Comparison of ENCODE assay signal across 8 mouse cellular contexts in genomic region chr17:24168590-24169277, GRCm38 (mm10). TPM values are rescaled to one million over a fixed set of nuclear protein-coding genes. Genes with fewer than 3 reads are reported as not detected.
DNase-seq lines count a peak whose midpoint lies in the region; ATAC-seq and TF ChIP-seq lines count a peak whose summit lies in the region.

No protein-coding gene starts in this region.

- H3K27me3 ChIP-seq in G1E (ENCODE audit: insufficient read depth, low read length), result no peaks in the 10 kb centered on the region
- H3K27me3 ChIP-seq in forebrain, embryonic 12.5 days, result 0 out of 2 replicates have a peak, but pooled peaks cover 4% of the 10 kb centered on the region
- no peaks in the 10 kb centered on the region for H3K27me3 ChIP-seq in heart, postnatal 0 days (ENCODE audit: control insufficient read depth, insufficient read depth, low read length)
- H3K27me3 ChIP-seq in lung, embryonic 15.5 days, result no peaks in the 10 kb centered on the region

- no peaks in the 10 kb centered on the region for H3K9me3 ChIP-seq in G1E (replicated peaks)
- H3K9me3 ChIP-seq in forebrain, embryonic 12.5 days, result no peaks in the 10 kb centered on the region
- H3K9me3 ChIP-seq in heart, postnatal 0 days (replicated peaks; ENCODE audit: control insufficient read depth, low read length), result no peaks in the 10 kb centered on the region
- H3K9me3 ChIP-seq in lung, embryonic 15.5 days, result no peaks in the 10 kb centered on the region

- H3K4me2 ChIP-seq in forebrain, embryonic 12.5 days, result peak overlapping the region; percentile 92
- H3K4me2 ChIP-seq in heart, postnatal 0 days (ENCODE audit: low read depth, low read length), result peak overlapping the region; percentile 86
- peak overlapping the region; percentile 85 for H3K4me2 ChIP-seq in lung, embryonic 15.5 days

- TF ChIP-seq EP300 in heart, postnatal 0 days (IDR thresholded peaks at IDR 0.05; ENCODE audit: low read depth), result no peak

- peaks cover 68% of the 10 kb centered on the region for H3K4me1 ChIP-seq in G1E (ENCODE audit: insufficient read depth, low read depth, low read length)
- peaks cover 24% of the 10 kb centered on the region for H3K4me1 ChIP-seq in forebrain, embryonic 12.5 days
- H3K4me1 ChIP-seq in heart, postnatal 0 days (ENCODE audit: control insufficient read depth, insufficient read depth), result peaks cover 18% of the 10 kb centered on the region
- H3K4me1 ChIP-seq in lung, embryonic 15.5 days, result peaks cover 27% of the 10 kb centered on the region
- H3K4me1 ChIP-seq in olfactory bulb, adult 2 months (ENCODE audit: control insufficient read depth, insufficient read depth, low read length), result peaks cover 18% of the 10 kb centered on the region

- H3K27ac ChIP-seq in forebrain, embryonic 12.5 days, result peak overlapping the region; percentile 96
- H3K27ac ChIP-seq in heart, postnatal 0 days (ENCODE audit: low read depth), result peak overlapping the region; percentile 96
- H3K27ac ChIP-seq in lung, embryonic 15.5 days, result peak overlapping the region; percentile 97
- peak overlapping the region; percentile 100 for H3K27ac ChIP-seq in olfactory bulb, adult 2 months (ENCODE audit: insufficient read depth, low read depth, low read length)

- no peak for ATAC-seq in G1E (ENCODE audit: extremely low read depth, insufficient number of reproducible peaks, low FRiP score, poor library complexity, severe bottlenecking)
- peak; percentile 76 for ATAC-seq in forebrain, embryonic 12.5 days (ENCODE audit: low FRiP score)
- ATAC-seq in heart, postnatal 0 days (ENCODE audit: insufficient read depth, low read depth), result peak; percentile 28
- ATAC-seq in lung, embryonic 15.5 days (ENCODE audit: borderline replicate concordance, extremely low read depth, low FRiP score, low TSS enrichment), result peak; percentile 60

- peak overlapping the region; percentile 82 for H3K4me3 ChIP-seq in G1E (ENCODE audit: low read depth, low read length)
- H3K4me3 ChIP-seq in forebrain, embryonic 12.5 days (replicated peaks), result peak overlapping the region; percentile 93
- peak overlapping the region; percentile 75 for H3K4me3 ChIP-seq in heart, postnatal 0 days (ENCODE audit: low read depth, low read length)
- peak overlapping the region; percentile 92 for H3K4me3 ChIP-seq in lung, embryonic 15.5 days
- H3K4me3 ChIP-seq in olfactory bulb, adult 2 months (ENCODE audit: insufficient read depth, low read depth, low read length), result peak overlapping the region; percentile 75

- peak; percentile 45 for DNase-seq in G1E (ENCODE audit: low spot score)
- DNase-seq in c-Kit-positive CD71-positive TER-119-negative erythroid progenitor cells, embryonic 14.5 days (ENCODE audit: low read depth), result peak; percentile 67
- peak; percentile 27 for DNase-seq in heart, postnatal 0 days (ENCODE audit: low spot score)
- peak; percentile 56 to 81 for DNase-seq in layer of hippocampus, adult 18-20 months (ENCODE audit: low spot score in 2 of 2)
- peak; percentile 67 to 74 for DNase-seq in thymus, postnatal 10 days (ENCODE audit: low spot score in 2 of 2)

- WGBS in forebrain, embryonic 12.5 days, result 1% methylated on average over 39 of the region's 41 CpGs
- WGBS in heart, postnatal 0 days, result under 1% methylated on average over 41 of the region's 41 CpGs
- under 1% methylated on average over 41 of the region's 41 CpGs for WGBS in lung, embryonic 15.5 days
- under 1% methylated on average over 41 of the region's 41 CpGs for WGBS in olfactory bulb, adult 2 months

- H3K36me3 ChIP-seq in G1E (replicated peaks), result peaks cover 37% of the 10 kb centered on the region
- peaks cover 26% of the 10 kb centered on the region for H3K36me3 ChIP-seq in forebrain, embryonic 12.5 days (replicated peaks)
- H3K36me3 ChIP-seq in heart, postnatal 0 days (replicated peaks; ENCODE audit: control insufficient read depth, insufficient read depth, low read length), result peaks cover 15% of the 10 kb centered on the region
- H3K36me3 ChIP-seq in lung, embryonic 15.5 days, result peaks cover 20% of the 10 kb centered on the region

- TF ChIP-seq POLR2A in olfactory bulb, adult 2 months (IDR thresholded peaks at IDR 0.05; ENCODE audit: insufficient read depth, low read depth, low read length), result no peak

- H3K9ac ChIP-seq in forebrain, embryonic 12.5 days, result peak overlapping the region; percentile 89
- peak overlapping the region; percentile 86 for H3K9ac ChIP-seq in heart, postnatal 0 days (replicated peaks; ENCODE audit: low read depth, low read length)
- H3K9ac ChIP-seq in lung, embryonic 15.5 days, result peak overlapping the region; percentile 82

- no peak for TF ChIP-seq CTCF in G1E (IDR thresholded peaks at IDR 0.05; ENCODE audit: low read depth, low read length)
- no peak for TF ChIP-seq CTCF in heart, postnatal 0 days (IDR thresholded peaks at IDR 0.05; ENCODE audit: low read depth)
- no peak for TF ChIP-seq CTCF in olfactory bulb, adult 2 months (IDR thresholded peaks at IDR 0.05; ENCODE audit: insufficient read depth, low read depth, low read length)

RNA-seq across cellular contexts. Expression of gene Atp6v0c, which starts 0.8 kb away (rescaled TPM):
- total RNA-seq in G1E (2014; fragmentation: Nextera tagmentation), result 126 and 189 TPM in 2 replicates
- total RNA-seq in G1E (2017), result 61.1 and 65.5 TPM in 2 replicates
- 209 and 285 TPM in 2 replicates for polyA plus RNA-seq in G1E (2012)
- polyA plus RNA-seq in forebrain, embryonic 12.5 days (2016; fragmentation: Nextera tagmentation; extraction: Ambion mirVana), result 461 and 463 TPM in 2 replicates
- total RNA-seq in heart, postnatal 0 days (2014; rRNA removed; ENCODE audit: low replicate concordance), result 238 and 355 TPM in 2 replicates
- 552 and 570 TPM in 2 replicates for polyA plus RNA-seq in heart, postnatal 0 days (2015; fragmentation: Nextera tagmentation; extraction: Ambion mirVana)
- 1,000 to 10,000 TPM; 1,141 to 1,201 TPM for total RNA-seq in layer of hippocampus, adult 18-20 months (2021)
- polyA plus RNA-seq in lung, embryonic 15.5 days (2015; fragmentation: Nextera tagmentation; extraction: Ambion mirVana), result 447 and 455 TPM in 2 replicates
- 528 TPM in 1 of 2 replicates, not detected in the other for polyA plus RNA-seq in olfactory bulb, adult 2 months (2012; ENCODE audit: insufficient read depth, insufficient read length, low replicate concordance, missing spikeins)

RNA-seq across cellular contexts. Expression of gene Amdhd2, which starts 5.2 kb away (rescaled TPM):
- total RNA-seq in G1E (2014; fragmentation: Nextera tagmentation) (7.2 and 18.7 TPM in 2 replicates), G1E (2017) (60.2 and 66.4 TPM in 2 replicates)
- polyA plus RNA-seq in G1E (2012), result 44.1 and 45.3 TPM in 2 replicates
- 31.1 and 32.6 TPM in 2 replicates for polyA plus RNA-seq in forebrain, embryonic 12.5 days (2016; fragmentation: Nextera tagmentation; extraction: Ambion mirVana)
- total RNA-seq in heart, postnatal 0 days (2014; rRNA removed; ENCODE audit: low replicate concordance), result 33.7 and 34.4 TPM in 2 replicates
- polyA plus RNA-seq in heart, postnatal 0 days (2015; fragmentation: Nextera tagmentation; extraction: Ambion mirVana), result 24.4 and 28.0 TPM in 2 replicates
- total RNA-seq in layer of hippocampus, adult 18-20 months (2021), result 10 to 100 TPM; 31.0 to 31.7 TPM
- 33.2 and 34.5 TPM in 2 replicates for polyA plus RNA-seq in lung, embryonic 15.5 days (2015; fragmentation: Nextera tagmentation; extraction: Ambion mirVana)
- not detected in 2 replicates for polyA plus RNA-seq in olfactory bulb, adult 2 months (2012; ENCODE audit: insufficient read depth, insufficient read length, low replicate concordance, missing spikeins)

RNA-seq across cellular contexts. Expression of gene Pdpk1, which starts 18.0 kb away (rescaled TPM):
- 58.6 and 58.8 TPM in 2 replicates for total RNA-seq in G1E (2014; fragmentation: Nextera tagmentation)
- total RNA-seq in G1E (2017), result 48.3 and 63.3 TPM in 2 replicates
- 27.0 and 47.8 TPM in 2 replicates for polyA plus RNA-seq in G1E (2012)
- 51.1 and 59.2 TPM in 2 replicates for polyA plus RNA-seq in forebrain, embryonic 12.5 days (2016; fragmentation: Nextera tagmentation; extraction: Ambion mirVana)
- 36.6 and 43.2 TPM in 2 replicates for total RNA-seq in heart, postnatal 0 days (2014; rRNA removed; ENCODE audit: low replicate concordance)
- polyA plus RNA-seq in heart, postnatal 0 days (2015; fragmentation: Nextera tagmentation; extraction: Ambion mirVana), result 31.7 and 35.4 TPM in 2 replicates
- total RNA-seq in layer of hippocampus, adult 18-20 months (2021), result 100 to 1,000 TPM; 104 to 113 TPM
- 30.3 and 34.5 TPM in 2 replicates for polyA plus RNA-seq in lung, embryonic 15.5 days (2015; fragmentation: Nextera tagmentation; extraction: Ambion mirVana)
- not detected in 2 replicates for polyA plus RNA-seq in olfactory bulb, adult 2 months (2012; ENCODE audit: insufficient read depth, insufficient read length, low replicate concordance, missing spikeins)

RNA-seq across cellular contexts. Expression of gene Tbc1d24, which starts 36.6 kb away (rescaled TPM):
- total RNA-seq in G1E (2014; fragmentation: Nextera tagmentation) (94.0 and 120 TPM in 2 replicates), G1E (2017) (57.9 and 59.1 TPM in 2 replicates)
- 14.6 and 23.4 TPM in 2 replicates for polyA plus RNA-seq in G1E (2012)
- polyA plus RNA-seq in forebrain, embryonic 12.5 days (2016; fragmentation: Nextera tagmentation; extraction: Ambion mirVana), result 8.5 and 10.8 TPM in 2 replicates
- 9.1 and 19.3 TPM in 2 replicates for total RNA-seq in heart, postnatal 0 days (2014; rRNA removed; ENCODE audit: low replicate concordance)
- polyA plus RNA-seq in heart, postnatal 0 days (2015; fragmentation: Nextera tagmentation; extraction: Ambion mirVana), result 2.8 and 2.9 TPM in 2 replicates
- total RNA-seq in layer of hippocampus, adult 18-20 months (2021), result 10 to 100 TPM; 54.2 to 57.6 TPM
- 4.7 and 5.4 TPM in 2 replicates for polyA plus RNA-seq in lung, embryonic 15.5 days (2015; fragmentation: Nextera tagmentation; extraction: Ambion mirVana)
- not detected in 2 replicates for polyA plus RNA-seq in olfactory bulb, adult 2 months (2012; ENCODE audit: insufficient read depth, insufficient read length, low replicate concordance, missing spikeins)

RNA-seq across cellular contexts. Expression of gene Ntn3, which starts 40.6 kb away (rescaled TPM):
- total RNA-seq in G1E (2014; fragmentation: Nextera tagmentation) (3.8 and 3.9 TPM in 2 replicates), G1E (2017) (1.5 and 2.1 TPM in 2 replicates)
- 1.6 and 1.8 TPM in 2 replicates for polyA plus RNA-seq in G1E (2012)
- polyA plus RNA-seq in forebrain, embryonic 12.5 days (2016; fragmentation: Nextera tagmentation; extraction: Ambion mirVana), result 4.3 and 5.2 TPM in 2 replicates
- 5.1 and 7.3 TPM in 2 replicates for total RNA-seq in heart, postnatal 0 days (2014; rRNA removed; ENCODE audit: low replicate concordance)
- polyA plus RNA-seq in heart, postnatal 0 days (2015; fragmentation: Nextera tagmentation; extraction: Ambion mirVana), result 0.59 and 0.74 TPM in 2 replicates
- 1 to 10 TPM; 7.5 to 9.9 TPM for total RNA-seq in layer of hippocampus, adult 18-20 months (2021)
- polyA plus RNA-seq in lung, embryonic 15.5 days (2015; fragmentation: Nextera tagmentation; extraction: Ambion mirVana), result 6.1 and 6.7 TPM in 2 replicates
- polyA plus RNA-seq in olfactory bulb, adult 2 months (2012; ENCODE audit: insufficient read depth, insufficient read length, low replicate concordance, missing spikeins), result not detected in 2 replicates
